Mouse (Mus musculus): ENCODE results near the gene Pml. TPM values are rescaled to one million over a fixed set of nuclear protein-coding genes. Genes with fewer than 3 reads are reported as not detected.

Pml gene
- polyA plus RNA-seq, 1 experiment from 2014 or later = 10.6 TPM

- no peak for DNase-seq (ENCODE audit: low spot score)
- Histone ChIP-seq H3K4me1 (ENCODE audit: control insufficient read depth, insufficient read depth, low read length) (peaks cover 7% of the 10 kb centered on the region), H3K4me2 (ENCODE audit: low read depth) (no peak overlapping the region), H3K27ac (ENCODE audit: low read depth, low read length) (no peak overlapping the region), H3K4me3 (ENCODE audit: low read depth, low read length) (no peak overlapping the region), H3K27me3 (ENCODE audit: control insufficient read depth, insufficient read depth, low read length) (no peaks in the 10 kb centered on the region), H3K36me3 (ENCODE audit: control insufficient read depth, insufficient read depth, low read length) (no peaks in the 10 kb centered on the region), H3K9ac (ENCODE audit: low read length) (no peak overlapping the region), H3K9me3 (ENCODE audit: control insufficient read depth, low read length) (no peaks in the 10 kb centered on the region)
- ATAC-seq (ENCODE audit: insufficient read depth, low FRiP score, low TSS enrichment) = no peak
- 47% methylated on average over 5 of the region's 5 CpGs for WGBS
Measured at GRCm38 (mm10) chr9:58175745-58176487, 73.7 kb downstream of the Pml start.

DNA sequence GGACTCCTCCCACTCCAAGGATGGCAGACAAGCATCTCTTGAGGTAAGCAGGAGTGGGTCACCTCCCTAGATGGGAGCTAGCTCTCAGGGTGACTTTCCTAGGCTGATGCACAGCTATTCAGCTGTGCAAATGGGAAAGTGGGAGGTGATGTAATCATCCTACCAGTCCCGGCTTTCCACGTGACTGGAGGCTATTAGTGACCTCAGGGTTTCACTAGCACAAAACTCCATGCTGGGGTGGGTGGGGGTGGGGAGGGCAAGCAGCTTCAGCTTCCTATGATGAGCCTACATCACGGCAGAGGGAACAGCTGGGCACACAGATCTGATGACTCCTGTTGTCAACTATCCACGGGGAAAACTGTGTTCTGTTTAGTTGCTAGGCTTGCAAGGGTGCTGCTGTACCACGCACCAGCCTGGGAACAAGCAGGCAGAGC is 74.8 kb downstream of the Pml start:
- Histone ChIP-seq H3K27ac (ENCODE audit: low read depth, low read length) (0 out of 2 replicates have a peak overlapping the region, but pooled peaks have one; percentile 10), H3K9me3 (ENCODE audit: control insufficient read depth, low read length) (no peaks in the 10 kb centered on the region), H3K27me3 (ENCODE audit: control insufficient read depth, insufficient read depth, low read length) (no peaks in the 10 kb centered on the region), H3K4me3 (ENCODE audit: low read depth, low read length) (no peak overlapping the region), H3K4me1 (ENCODE audit: control insufficient read depth, insufficient read depth, low read length) (peaks cover 7% of the 10 kb centered on the region), H3K9ac (ENCODE audit: low read length) (no peak overlapping the region), H3K4me2 (ENCODE audit: low read depth) (no peak overlapping the region), H3K36me3 (ENCODE audit: control insufficient read depth, insufficient read depth, low read length) (no peaks in the 10 kb centered on the region)
- WGBS = 23% methylated on average over 5 of the region's 5 CpGs
- DNase-seq (ENCODE audit: low spot score) (no peak), ATAC-seq (ENCODE audit: insufficient read depth, low FRiP score, low TSS enrichment) (no peak)

GRCm38 (mm10) chr9:58172863-58173262 is 76.7 kb downstream of the Pml start:
- no peak overlapping the region for H3K9ac ChIP-seq (ENCODE audit: low read length)
- H3K36me3 ChIP-seq (ENCODE audit: control insufficient read depth, insufficient read depth, low read length) = no peaks in the 10 kb centered on the region
- DNase-seq (ENCODE audit: low spot score) (no peak), ATAC-seq (ENCODE audit: insufficient read depth, low FRiP score, low TSS enrichment) (no peak)
- H3K27ac ChIP-seq (ENCODE audit: low read depth, low read length) = no peak overlapping the region
- H3K4me2 ChIP-seq (ENCODE audit: low read depth) = no peak overlapping the region
- 68% methylated on average over 2 of the region's 2 CpGs for WGBS
- no peaks in the 10 kb centered on the region for H3K27me3 ChIP-seq (ENCODE audit: control insufficient read depth, insufficient read depth, low read length)
- H3K4me3 ChIP-seq (ENCODE audit: low read depth, low read length) = no peak overlapping the region
- H3K9me3 ChIP-seq (ENCODE audit: control insufficient read depth, low read length) = no peaks in the 10 kb centered on the region
- peaks cover 7% of the 10 kb centered on the region for H3K4me1 ChIP-seq (ENCODE audit: control insufficient read depth, insufficient read depth, low read length)

- H3K36me3 ChIP-seq (ENCODE audit: control insufficient read depth, insufficient read depth, low read length) = no peaks in the 10 kb centered on the region
- 84% methylated on average over 6 of the region's 6 CpGs for WGBS
- no peak overlapping the region for H3K4me2 ChIP-seq (ENCODE audit: low read depth)
- no peak for ATAC-seq (ENCODE audit: insufficient read depth, low FRiP score, low TSS enrichment)
- no peaks in the 10 kb centered on the region for H3K9me3 ChIP-seq (ENCODE audit: control insufficient read depth, low read length)
- no peaks in the 10 kb centered on the region for H3K4me1 ChIP-seq (ENCODE audit: control insufficient read depth, insufficient read depth, low read length)
- H3K9ac ChIP-seq (ENCODE audit: low read length) = no peak overlapping the region
- H3K27me3 ChIP-seq (ENCODE audit: control insufficient read depth, insufficient read depth, low read length) = no peaks in the 10 kb centered on the region
- H3K27ac ChIP-seq (ENCODE audit: low read depth, low read length) = no peak overlapping the region
- no peak overlapping the region for H3K4me3 ChIP-seq (ENCODE audit: low read depth, low read length)
- no peak for DNase-seq (ENCODE audit: low spot score)
Measured at GRCm38 (mm10) chr9:58169426-58169825, 80.2 kb downstream of the Pml start.

GRCm38 (mm10) chr9:58168880-58169279 is 80.7 kb downstream of the Pml start:
- DNase-seq (ENCODE audit: low spot score) (no peak), ATAC-seq (ENCODE audit: insufficient read depth, low FRiP score, low TSS enrichment) (no peak)
- Histone ChIP-seq H3K9me3 (ENCODE audit: control insufficient read depth, low read length) (no peaks in the 10 kb centered on the region), H3K27me3 (ENCODE audit: control insufficient read depth, insufficient read depth, low read length) (no peaks in the 10 kb centered on the region), H3K9ac (ENCODE audit: low read length) (no peak overlapping the region), H3K27ac (ENCODE audit: low read depth, low read length) (no peak overlapping the region), H3K4me2 (ENCODE audit: low read depth) (no peak overlapping the region), H3K4me1 (ENCODE audit: control insufficient read depth, insufficient read depth, low read length) (no peaks in the 10 kb centered on the region), H3K4me3 (ENCODE audit: low read depth, low read length) (no peak overlapping the region), H3K36me3 (ENCODE audit: control insufficient read depth, insufficient read depth, low read length) (no peaks in the 10 kb centered on the region)
- WGBS = 76% methylated on average over 3 of the region's 3 CpGs

Small RNA genes within 50 kb of the gene (microRNA-seq; reads per million reads assigned to microRNA genes)
- gene Mir6385 = not detected

Other genes with a start within 250 kb of the Pml start
- gene Cyp11a1, start 243.4 kb downstream of the Pml start, polyA plus RNA-seq (2014; fragmentation: Nextera tagmentation; extraction: Ambion mirVana) = 0.16 TPM in 1 of 2 replicates, not detected in the other
- 53.7 and 55.2 TPM in 2 replicates for gene Stra6, start 186.0 kb downstream of the Pml start, polyA plus RNA-seq (2014; fragmentation: Nextera tagmentation; extraction: Ambion mirVana)
- 0.08 and 0.22 TPM in 2 replicates for gene Ccdc33, start 131.0 kb downstream of the Pml start, polyA plus RNA-seq (2014; fragmentation: Nextera tagmentation; extraction: Ambion mirVana)
- 31.2 and 31.5 TPM in 2 replicates for gene Islr, start 45.5 kb downstream of the Pml start, polyA plus RNA-seq (2014; fragmentation: Nextera tagmentation; extraction: Ambion mirVana)
- gene Islr2, start 45.5 kb downstream of the Pml start, polyA plus RNA-seq (2014; fragmentation: Nextera tagmentation; extraction: Ambion mirVana) = 6.3 and 9.3 TPM in 2 replicates
- 29.6 and 35.9 TPM in 2 replicates for gene Stoml1, start 3.4 kb upstream of the Pml start, polyA plus RNA-seq (2014; fragmentation: Nextera tagmentation; extraction: Ambion mirVana)
- gene Loxl1, start 63.4 kb upstream of the Pml start, polyA plus RNA-seq (2014; fragmentation: Nextera tagmentation; extraction: Ambion mirVana) = 12.8 and 13.5 TPM in 2 replicates
- not detected in 2 replicates for gene Tbc1d21, start 120.7 kb upstream of the Pml start, polyA plus RNA-seq (2014; fragmentation: Nextera tagmentation; extraction: Ambion mirVana)
- gene Insyn1, start 238.8 kb upstream of the Pml start, polyA plus RNA-seq (2014; fragmentation: Nextera tagmentation; extraction: Ambion mirVana) = 2.6 and 3.5 TPM in 2 replicates

Measured in neural tube, embryonic 11.5 days (tissue).